Mouse (Mus musculus): ENCODE data around the gene Mapkbp1. TPM values are rescaled to one million over a fixed set of nuclear protein-coding genes. Genes with fewer than 3 reads are reported as not detected.

Gene Mapkbp1
- polyA plus RNA-seq, 1 experiment: 5.4 TPM

GRCm38 (mm10) chr2:120032726-120033467 is 60.4 kb downstream of the Mapkbp1 start, which contains the start of gene Pla2g4b:
TSS of gene Pla2g4b (plus strand) at chr2:120033417.
- no peak within 1 kb of the TSS for H3ac ChIP-seq (ENCODE audit: control insufficient read depth, insufficient read length, low read depth)
- H3K79me3 ChIP-seq (ENCODE audit: low read depth): no peaks in the 10 kb centered on the region
- no peaks in the 10 kb centered on the region for H3K27me3 ChIP-seq (ENCODE audit: control insufficient read depth, insufficient read depth, insufficient read length)
- no peaks in the 10 kb centered on the region for H3K36me3 ChIP-seq (ENCODE audit: control insufficient read depth, insufficient read depth)
- no peak for TF ChIP-seq MAX (IDR thresholded peaks at IDR 0.05)
- TF ChIP-seq MYOD1 (IDR thresholded peaks at IDR 0.05; ENCODE audit: control insufficient read depth, insufficient read length, low read depth): no peak
- TF ChIP-seq CTCF (IDR thresholded peaks at IDR 0.05; ENCODE audit: control insufficient read depth, insufficient read depth, insufficient read length): no peak
- no peak for TF ChIP-seq USF1 (IDR thresholded peaks at IDR 0.05; ENCODE audit: low read depth)
- H3K4me3 ChIP-seq (ENCODE audit: insufficient read depth, poor library complexity, severe bottlenecking): no peak within 1 kb of the TSS
- no peaks in the 10 kb centered on the region for H3K79me2 ChIP-seq (ENCODE audit: control insufficient read depth, insufficient read depth)

GRCm38 (mm10) chr2:120033726-120034125 is 61.2 kb downstream of the Mapkbp1 start:
- H3K4me3 ChIP-seq (ENCODE audit: insufficient read depth, poor library complexity, severe bottlenecking): no peak overlapping the region
- H3K36me3 ChIP-seq (ENCODE audit: control insufficient read depth, insufficient read depth): no peaks in the 10 kb centered on the region
- H3K79me2 ChIP-seq (ENCODE audit: control insufficient read depth, insufficient read depth): no peaks in the 10 kb centered on the region
- TF ChIP-seq FOSL1 (IDR thresholded peaks at IDR 0.05; ENCODE audit: insufficient read depth, low read length, poor library complexity, severe bottlenecking): no peak
- no peaks in the 10 kb centered on the region for H3K27me3 ChIP-seq (ENCODE audit: control insufficient read depth, insufficient read depth, insufficient read length)
- no peak overlapping the region for H3ac ChIP-seq (ENCODE audit: control insufficient read depth, insufficient read length, low read depth)
- H3K79me3 ChIP-seq (ENCODE audit: low read depth): no peaks in the 10 kb centered on the region

- no peaks in the 10 kb centered on the region for H3K36me3 ChIP-seq (ENCODE audit: control insufficient read depth, insufficient read depth)
- TF ChIP-seq FOSL1 (IDR thresholded peaks at IDR 0.05; ENCODE audit: insufficient read depth, low read length, poor library complexity, severe bottlenecking) (no peak), MYOD1 (IDR thresholded peaks at IDR 0.05; ENCODE audit: control insufficient read depth, insufficient read length, low read depth) (no peak), CEBPB (IDR thresholded peaks at IDR 0.05; ENCODE audit: low read depth) (no peak), MYOG (IDR thresholded peaks at IDR 0.05; ENCODE audit: control insufficient read depth, extremely low read depth, insufficient read length) (no peak), MAX (IDR thresholded peaks at IDR 0.05) (no peak), USF1 (IDR thresholded peaks at IDR 0.05; ENCODE audit: low read depth) (no peak), CTCF (IDR thresholded peaks at IDR 0.05; ENCODE audit: control insufficient read depth, insufficient read depth, insufficient read length) (no peak)
These were observed 65.2 kb downstream of the Mapkbp1 start for GRCm38 (mm10) chr2:120037744-120038143.

GRCm38 (mm10) chr2:120040991-120041390 is 68.5 kb downstream of the Mapkbp1 start:
- Histone ChIP-seq H3K27me3 (ENCODE audit: control insufficient read depth, insufficient read depth, insufficient read length) (no peaks in the 10 kb centered on the region), H3ac (ENCODE audit: control insufficient read depth, insufficient read length, low read depth) (no peak overlapping the region), H3K79me2 (ENCODE audit: control insufficient read depth, insufficient read depth) (no peaks in the 10 kb centered on the region), H3K36me3 (ENCODE audit: control insufficient read depth, insufficient read depth) (no peaks in the 10 kb centered on the region), H3K79me3 (ENCODE audit: low read depth) (no peaks in the 10 kb centered on the region), H3K4me3 (ENCODE audit: insufficient read depth, poor library complexity, severe bottlenecking) (no peak overlapping the region)
- TF ChIP-seq MYOG (IDR thresholded peaks at IDR 0.05; ENCODE audit: control insufficient read depth, extremely low read depth, insufficient read length): no peak
- TF ChIP-seq CTCF (IDR thresholded peaks at IDR 0.05; ENCODE audit: control insufficient read depth, insufficient read depth, insufficient read length): no peak
- no peak for TF ChIP-seq USF1 (IDR thresholded peaks at IDR 0.05; ENCODE audit: low read depth)
- no peak for TF ChIP-seq MYOD1 (IDR thresholded peaks at IDR 0.05; ENCODE audit: control insufficient read depth, insufficient read length, low read depth)
- no peak for TF ChIP-seq MAX (IDR thresholded peaks at IDR 0.05)
- no peak for TF ChIP-seq CEBPB (IDR thresholded peaks at IDR 0.05; ENCODE audit: low read depth)
- TF ChIP-seq FOSL1 (IDR thresholded peaks at IDR 0.05; ENCODE audit: insufficient read depth, low read length, poor library complexity, severe bottlenecking): no peak

More at GRCm38 (mm10) chr2:120037744-120038143, 65.2 kb downstream of the Mapkbp1 start:
- Histone ChIP-seq H3K79me3 (ENCODE audit: low read depth) (no peaks in the 10 kb centered on the region), H3K4me3 (ENCODE audit: insufficient read depth, poor library complexity, severe bottlenecking) (no peak overlapping the region), H3ac (ENCODE audit: control insufficient read depth, insufficient read length, low read depth) (no peak overlapping the region), H3K27me3 (ENCODE audit: control insufficient read depth, insufficient read depth, insufficient read length) (no peaks in the 10 kb centered on the region), H3K79me2 (ENCODE audit: control insufficient read depth, insufficient read depth) (no peaks in the 10 kb centered on the region)

DNA sequence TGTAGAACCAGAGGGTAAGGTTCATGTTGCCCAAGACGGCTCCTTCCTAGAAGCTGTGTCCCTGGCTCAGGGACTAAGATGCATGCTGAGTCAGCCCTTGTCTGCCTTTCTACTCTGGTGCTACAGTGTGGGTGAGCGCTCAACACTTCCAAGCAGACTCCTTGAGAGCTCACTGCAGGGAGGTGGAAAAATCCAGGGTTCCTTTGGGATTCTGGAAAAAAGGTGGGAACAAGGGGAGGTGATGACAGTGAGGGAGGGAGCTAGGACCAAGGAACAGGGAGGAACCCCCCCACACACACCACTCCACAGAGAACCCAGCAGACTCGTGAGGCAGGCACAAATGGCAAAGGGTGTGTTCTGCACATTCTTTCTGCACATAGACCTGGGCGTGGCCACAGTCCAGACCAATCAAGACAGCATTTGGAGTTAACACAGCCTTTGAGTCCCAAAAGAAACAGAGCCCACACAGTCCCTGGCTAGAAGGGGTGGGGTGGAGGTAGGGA is 71.7 kb downstream of the Mapkbp1 start:
- Histone ChIP-seq H3K27me3 (ENCODE audit: control insufficient read depth, insufficient read depth, insufficient read length) (peaks cover 9% of the 10 kb centered on the region), H3K79me3 (ENCODE audit: low read depth) (no peaks in the 10 kb centered on the region), H3K79me2 (ENCODE audit: control insufficient read depth, insufficient read depth) (no peaks in the 10 kb centered on the region), H3ac (ENCODE audit: control insufficient read depth, insufficient read length, low read depth) (no peak overlapping the region), H3K36me3 (ENCODE audit: control insufficient read depth, insufficient read depth) (no peaks in the 10 kb centered on the region), H3K4me3 (ENCODE audit: insufficient read depth, poor library complexity, severe bottlenecking) (no peak overlapping the region)
- TF ChIP-seq CEBPB (IDR thresholded peaks at IDR 0.05; ENCODE audit: low read depth) (no peak), USF1 (IDR thresholded peaks at IDR 0.05; ENCODE audit: low read depth) (no peak), MYOG (IDR thresholded peaks at IDR 0.05; ENCODE audit: control insufficient read depth, extremely low read depth, insufficient read length) (no peak), CTCF (IDR thresholded peaks at IDR 0.05; ENCODE audit: control insufficient read depth, insufficient read depth, insufficient read length) (no peak), MAX (IDR thresholded peaks at IDR 0.05) (no peak), FOSL1 (IDR thresholded peaks at IDR 0.05; ENCODE audit: insufficient read depth, low read length, poor library complexity, severe bottlenecking) (no peak), MYOD1 (IDR thresholded peaks at IDR 0.05; ENCODE audit: control insufficient read depth, insufficient read length, low read depth) (no peak)

GRCm38 (mm10) chr2:120044676-120045075 is 72.2 kb downstream of the Mapkbp1 start:
- no peak overlapping the region for H3K4me3 ChIP-seq (ENCODE audit: insufficient read depth, poor library complexity, severe bottlenecking)
- peaks cover 9% of the 10 kb centered on the region for H3K27me3 ChIP-seq (ENCODE audit: control insufficient read depth, insufficient read depth, insufficient read length)
- no peaks in the 10 kb centered on the region for H3K79me3 ChIP-seq (ENCODE audit: low read depth)
- no peak overlapping the region for H3ac ChIP-seq (ENCODE audit: control insufficient read depth, insufficient read length, low read depth)
- TF ChIP-seq MYOG (IDR thresholded peaks at IDR 0.05; ENCODE audit: control insufficient read depth, extremely low read depth, insufficient read length) (no peak), MYOD1 (IDR thresholded peaks at IDR 0.05; ENCODE audit: control insufficient read depth, insufficient read length, low read depth) (no peak), MAX (IDR thresholded peaks at IDR 0.05) (no peak), FOSL1 (IDR thresholded peaks at IDR 0.05; ENCODE audit: insufficient read depth, low read length, poor library complexity, severe bottlenecking) (no peak), USF1 (IDR thresholded peaks at IDR 0.05; ENCODE audit: low read depth) (no peak), CTCF (IDR thresholded peaks at IDR 0.05; ENCODE audit: control insufficient read depth, insufficient read depth, insufficient read length) (no peak), CEBPB (IDR thresholded peaks at IDR 0.05; ENCODE audit: low read depth) (no peak)
- H3K36me3 ChIP-seq (ENCODE audit: control insufficient read depth, insufficient read depth): no peaks in the 10 kb centered on the region
- no peaks in the 10 kb centered on the region for H3K79me2 ChIP-seq (ENCODE audit: control insufficient read depth, insufficient read depth)

Data from C2C12 (cell line).